26 mouse cellular contexts compared by ENCODE assay signal in the genomic region with DNA sequence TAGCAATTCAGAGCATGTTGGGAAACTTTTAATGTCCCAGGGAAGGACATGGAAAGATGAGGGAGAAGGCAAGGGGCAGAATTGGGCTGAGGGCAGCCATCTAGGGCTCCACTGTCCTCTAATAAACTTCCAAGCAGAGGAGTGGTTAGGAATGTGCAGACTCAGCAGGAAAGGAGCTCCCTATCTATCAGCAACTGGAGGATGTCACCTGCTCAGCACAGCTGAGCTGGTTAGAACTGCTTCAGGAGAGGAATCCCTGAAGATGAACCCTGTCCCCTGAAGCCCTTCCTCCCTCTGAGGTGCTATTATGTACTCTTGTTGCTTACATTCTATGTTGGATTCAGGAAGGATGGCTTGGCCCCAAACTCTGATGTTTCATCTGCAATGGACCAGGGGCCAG. TPM values are rescaled to one million over a fixed set of nuclear protein-coding genes. Genes with fewer than 3 reads are reported as not detected.
DNase-seq lines count a peak whose midpoint lies in the region; ATAC-seq and TF ChIP-seq lines count a peak whose summit lies in the region.
"Had no signal": no experiment of that assay in that cellular context is flagged by ENCODE, and none has a peak within 500 bp of the region (broad histone marks: within the 10 kb centered on the region; RNA-seq: fewer than 3 reads in every experiment).

No protein-coding gene starts in this region.

- no peaks in the 10 kb centered on the region for H3K9me3 ChIP-seq in kidney, postnatal 0 days (replicated peaks; ENCODE audit: low read length)
- H3K9me3 ChIP-seq: forebrain, embryonic 12.5 days; heart, embryonic 13.5 days; hindbrain, embryonic 10.5 days; hindbrain, embryonic 15.5 days; limb, embryonic 12.5 days; megakaryocyte, embryonic 14.5 days; midbrain, embryonic 12.5 days; stomach, embryonic 15.5 days had no signal

- no peak overlapping the region for H3K4me2 ChIP-seq in kidney, postnatal 0 days (ENCODE audit: low read length)
- H3K4me2 ChIP-seq: forebrain, embryonic 12.5 days; heart, embryonic 13.5 days; hindbrain, embryonic 15.5 days; limb, embryonic 12.5 days; midbrain, embryonic 12.5 days; stomach, embryonic 15.5 days had no signal

- peaks cover 8% of the 10 kb centered on the region for H3K36me3 ChIP-seq in kidney, postnatal 0 days (ENCODE audit: insufficient read depth, low read length)

- peak overlapping the region; percentile 21 for H3K27ac ChIP-seq in kidney, postnatal 0 days
- H3K27ac ChIP-seq: forebrain, embryonic 12.5 days; heart, embryonic 13.5 days; hindbrain, embryonic 10.5 days; hindbrain, embryonic 15.5 days; limb, embryonic 12.5 days; midbrain, embryonic 12.5 days; stomach, embryonic 15.5 days had no signal

- peak; percentile 87 for DNase-seq in heart, adult 11 months
- DNase-seq in heart, postnatal 25 days (ENCODE audit: low spot score): no peak
- peak; percentile 13 for DNase-seq in urinary bladder, adult 2 months (ENCODE audit: low spot score)
- DNase-seq in urinary bladder, adult 18-20 months (ENCODE audit: low spot score in 2 of 2): no peak
- DNase-seq in kidney, postnatal 0 days (ENCODE audit: low spot score): no peak
- DNase-seq in left cerebral cortex, postnatal 25 days (ENCODE audit: low spot score in 2 of 2): no peak
- DNase-seq in lung, adult 2 months: no peak
- DNase-seq in cerebellum, adult 8-10 months: no peak
- DNase-seq: adrenal gland, postnatal 25 days; cerebellum, adult 18-20 months; cerebellum, postnatal 14 days; forebrain, postnatal 0 days; heart, postnatal 10 days; lung, postnatal 4 days; thymus, postnatal 25 days had no signal

- TF ChIP-seq CTCF in kidney, postnatal 0 days (IDR thresholded peaks at IDR 0.05; ENCODE audit: low read depth): no peak
- TF ChIP-seq CTCF in lung, adult 2 months (IDR thresholded peaks at IDR 0.05; ENCODE audit: insufficient read depth, low read length): no peak

- TF ChIP-seq POLR2A in lung, adult 2 months (IDR thresholded peaks at IDR 0.05; ENCODE audit: borderline replicate concordance, extremely low read depth, low read depth, low read length): no peak

- peak; percentile 38; the same call in 1 of the 2 replicates for ATAC-seq in kidney, postnatal 0 days (replicated peaks; ENCODE audit: low FRiP score, low read depth)
- ATAC-seq: forebrain, postnatal 0 days; inflammation-experienced regulatory T-cells, adult 6 months; Patski had no signal

- no peaks in the 10 kb centered on the region for H3K27me3 ChIP-seq in kidney, postnatal 0 days (ENCODE audit: insufficient read depth, low read length)
- H3K27me3 ChIP-seq: CH12.LX; forebrain, embryonic 12.5 days; heart, embryonic 13.5 days; hindbrain, embryonic 15.5 days; limb, embryonic 12.5 days; megakaryocyte, embryonic 14.5 days; midbrain, embryonic 12.5 days; Patski; stomach, embryonic 15.5 days had no signal

- H3K4me1 ChIP-seq in kidney, postnatal 0 days (replicated peaks; ENCODE audit: insufficient read depth, low read length): no peaks in the 10 kb centered on the region
- peaks cover 7% of the 10 kb centered on the region; the same call in 1 of the 2 replicates for H3K4me1 ChIP-seq in lung, adult 2 months (ENCODE audit: control insufficient read depth, insufficient read depth, low read length)
- H3K4me1 ChIP-seq: forebrain, embryonic 12.5 days; hindbrain, embryonic 10.5 days; hindbrain, embryonic 15.5 days; limb, embryonic 12.5 days; midbrain, embryonic 12.5 days had no signal

- H3K4me3 ChIP-seq in kidney, postnatal 0 days (replicated peaks; ENCODE audit: low read depth, low read length): no peak overlapping the region
- no peak overlapping the region for H3K4me3 ChIP-seq in lung, adult 2 months (replicated peaks; ENCODE audit: extremely low read depth, low read depth, low read length)
- H3K4me3 ChIP-seq: forebrain, embryonic 12.5 days; heart, embryonic 13.5 days; hindbrain, embryonic 10.5 days; hindbrain, embryonic 15.5 days; limb, embryonic 12.5 days; megakaryocyte, embryonic 14.5 days; midbrain, embryonic 12.5 days; stomach, embryonic 15.5 days had no signal

- intact Hi-C loops in heart, postnatal 25 days (cut with DNase I): no loop called here
- intact Hi-C loops in left cerebral cortex, postnatal 25 days (cut with DNase I): loop anchor here (2.0 kb wide), 1 partner anchor 47 kb away; no protein-coding TSS in a partner anchor

- no peak overlapping the region for H3K9ac ChIP-seq in kidney, postnatal 0 days (ENCODE audit: low read depth, low read length)
- H3K9ac ChIP-seq: forebrain, embryonic 12.5 days; forebrain, postnatal 0 days; heart, embryonic 13.5 days; hindbrain, embryonic 15.5 days; limb, embryonic 12.5 days; midbrain, embryonic 12.5 days; stomach, embryonic 15.5 days had no signal

RNA-seq across cellular contexts. Expression of a gene that starts 17.6 kb away (rescaled TPM):
- total RNA-seq in heart, postnatal 25 days (2021): 10 to 100 TPM; 76.2 to 76.4 TPM
- 62.4 and 118 TPM in 2 replicates for polyA plus RNA-seq in urinary bladder, adult 2 months (2012; rRNA removed)
- polyA plus RNA-seq in kidney, postnatal 0 days (2015; fragmentation: Nextera tagmentation; extraction: Ambion mirVana): 309 and 315 TPM in 2 replicates
- total RNA-seq in left cerebral cortex, postnatal 25 days (2021): 100 to 1,000 TPM; 174 to 189 TPM
- polyA plus RNA-seq in lung, adult 2 months (2012; rRNA removed): 184 and 369 TPM in 2 replicates

RNA-seq across cellular contexts. Expression of a gene that starts 42.8 kb away (rescaled TPM):
- total RNA-seq in heart, postnatal 25 days (2021): 1 to 10 TPM; 2.6 to 2.8 TPM
- 8.4 and 10.3 TPM in 2 replicates for polyA plus RNA-seq in urinary bladder, adult 2 months (2012; rRNA removed)
- polyA plus RNA-seq in kidney, postnatal 0 days (2015; fragmentation: Nextera tagmentation; extraction: Ambion mirVana): 28.6 and 31.4 TPM in 2 replicates
- 10 to 100 TPM; 13.2 to 14.2 TPM for total RNA-seq in left cerebral cortex, postnatal 25 days (2021)
- 2.1 and 2.4 TPM in 2 replicates for polyA plus RNA-seq in lung, adult 2 months (2012; rRNA removed)

Comparison
In these comparisons a context has a peak if more than half of its experiments do, and no peak if none do; other contexts are left out.
1. DNase-seq: peak in heart, adult 11 months (single experiment) and urinary bladder, adult 2 months (single experiment); none in heart, postnatal 25 days (single experiment), urinary bladder, adult 18-20 months (0 of 2), kidney, postnatal 0 days (single experiment), left cerebral cortex, postnatal 25 days (0 of 2), lung, adult 2 months (single experiment) and cerebellum, adult 8-10 months (single experiment).